Mouse (Mus musculus): ENCODE data around the gene Gm7029. TPM values are rescaled to one million over a fixed set of nuclear protein-coding genes. Genes with fewer than 3 reads are reported as not detected.
"Not testable (repeated sequence)": the region's sequence is repeated elsewhere in the genome, so short reads cannot be mapped to it uniquely, and the experiment has no call there.

Gene Gm7029
- polyA plus RNA-seq, 1 experiment from 2014 or later: not detected

DNA sequence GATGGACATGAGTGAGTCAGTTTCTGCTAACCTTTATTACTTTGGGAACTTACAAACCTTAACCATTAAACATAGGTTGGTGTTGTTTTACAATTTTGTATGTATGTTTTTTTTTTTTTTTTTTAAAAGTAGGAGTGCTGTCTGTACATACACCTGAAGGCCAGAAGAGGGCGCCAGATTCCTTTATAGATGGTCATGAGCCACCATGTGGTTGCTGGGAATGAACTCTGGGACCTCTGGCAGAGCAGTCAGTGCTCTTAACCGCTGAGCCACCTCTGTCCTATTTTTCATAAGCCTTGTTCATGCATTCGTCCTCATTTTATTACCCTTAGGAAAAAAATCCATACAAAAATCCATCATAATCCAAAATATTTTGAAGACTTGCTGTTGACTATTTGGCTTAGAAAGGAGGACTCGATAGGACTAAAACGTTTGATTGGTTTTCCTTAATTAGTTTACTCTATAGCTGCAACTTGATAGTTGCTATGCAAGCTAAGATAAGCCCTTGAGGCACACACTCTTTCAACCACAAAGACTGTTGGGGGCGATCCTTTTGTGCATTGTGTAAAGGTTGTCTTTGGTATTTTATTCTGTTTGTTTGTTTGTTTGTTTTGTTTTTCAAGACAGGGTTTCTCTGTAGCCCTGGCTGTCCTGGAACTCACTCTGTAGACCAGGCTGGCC lies 23.6 kb downstream of the Gm7029 start:
- 45% methylated on average over 6 of the region's 6 CpGs for WGBS
- no peak for ATAC-seq (replicated peaks)
- no peak overlapping the region for H3K4me3 ChIP-seq
- H3K36me3 ChIP-seq: no peaks in the 10 kb centered on the region
- no peaks in the 10 kb centered on the region for H3K9me3 ChIP-seq
- H3K9ac ChIP-seq (replicated peaks): no peak overlapping the region
- H3K27me3 ChIP-seq: no peaks in the 10 kb centered on the region
- H3K27ac ChIP-seq (replicated peaks): no peak overlapping the region
- no peaks in the 10 kb centered on the region for H3K4me1 ChIP-seq
- H3K4me2 ChIP-seq (replicated peaks): no peak overlapping the region

DNA sequence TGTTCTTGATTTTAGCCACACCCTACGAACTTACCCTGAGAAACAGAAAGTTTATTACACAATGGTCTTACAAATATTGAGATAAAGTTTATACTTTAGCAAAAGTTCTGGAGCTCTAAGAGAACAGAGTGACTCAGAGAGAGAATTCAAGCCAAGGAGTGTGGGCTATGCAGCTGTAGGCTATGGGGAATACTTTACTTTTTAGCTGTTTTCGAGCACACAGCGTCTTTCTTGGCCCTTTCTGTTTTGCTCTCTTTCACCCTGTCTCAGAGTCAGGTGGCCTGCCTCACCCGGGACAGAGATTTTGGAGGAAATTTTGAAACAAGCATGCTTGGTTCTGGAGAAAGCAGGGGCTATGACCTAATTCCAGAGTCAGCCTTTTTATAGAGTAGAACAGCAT lies 24.6 kb downstream of the Gm7029 start:
- not testable (repeated sequence) for H3K27ac ChIP-seq (replicated peaks); H3K4me2 ChIP-seq (replicated peaks); H3K4me1 ChIP-seq; H3K27me3 ChIP-seq; H3K36me3 ChIP-seq; H3K9me3 ChIP-seq; ATAC-seq (replicated peaks); H3K4me3 ChIP-seq; H3K9ac ChIP-seq (replicated peaks)
- WGBS: 86% methylated on average over 4 of the region's 4 CpGs

DNA sequence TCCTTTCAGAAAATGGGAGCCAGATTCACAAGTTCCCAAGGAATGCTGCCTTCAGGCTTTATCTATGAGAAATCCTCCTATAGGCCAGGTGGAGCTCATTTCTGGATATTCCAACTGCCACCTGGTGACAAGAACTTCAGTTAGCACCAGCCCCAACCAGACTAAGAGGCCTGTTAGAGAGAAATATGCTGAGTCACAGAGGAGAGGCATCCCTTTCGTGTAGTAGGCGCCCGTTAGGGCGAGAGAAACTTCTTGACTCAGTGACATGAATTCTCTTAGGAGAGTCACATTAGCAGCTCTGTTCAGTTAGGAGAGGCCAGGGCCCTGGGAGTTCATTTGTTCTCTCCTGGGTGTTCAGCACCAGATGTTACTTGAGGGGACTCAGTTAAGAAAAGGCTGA lies 26.0 kb downstream of the Gm7029 start:
- no peaks in the 10 kb centered on the region for H3K4me1 ChIP-seq

GRCm38 (mm10) chr17:33900281-33900988 lies 26.8 kb downstream of the Gm7029 start:
- ATAC-seq (replicated peaks): no peak
- Histone ChIP-seq H3K27me3 (no peaks in the 10 kb centered on the region), H3K9ac (replicated peaks) (no peak overlapping the region), H3K4me1 (no peaks in the 10 kb centered on the region), H3K27ac (replicated peaks) (no peak overlapping the region), H3K4me3 (no peak overlapping the region), H3K9me3 (no peaks in the 10 kb centered on the region), H3K36me3 (no peaks in the 10 kb centered on the region), H3K4me2 (replicated peaks) (no peak overlapping the region)
- WGBS: 75% methylated on average over 7 of the region's 7 CpGs

More for the DNA sequence above, 26.0 kb downstream of the Gm7029 start:
- Histone ChIP-seq H3K27me3 (no peaks in the 10 kb centered on the region), H3K4me2 (replicated peaks) (no peak overlapping the region), H3K27ac (replicated peaks) (no peak overlapping the region), H3K4me3 (no peak overlapping the region), H3K9ac (replicated peaks) (no peak overlapping the region), H3K36me3 (no peaks in the 10 kb centered on the region), H3K9me3 (no peaks in the 10 kb centered on the region)
- ATAC-seq (replicated peaks): no peak
- 79% methylated on average over 4 of the region's 4 CpGs for WGBS

- 86% methylated on average over 4 of the region's 4 CpGs for WGBS
Measured at GRCm38 (mm10) chr17:33900989-33901314, 27.3 kb downstream of the Gm7029 start.

DNA sequence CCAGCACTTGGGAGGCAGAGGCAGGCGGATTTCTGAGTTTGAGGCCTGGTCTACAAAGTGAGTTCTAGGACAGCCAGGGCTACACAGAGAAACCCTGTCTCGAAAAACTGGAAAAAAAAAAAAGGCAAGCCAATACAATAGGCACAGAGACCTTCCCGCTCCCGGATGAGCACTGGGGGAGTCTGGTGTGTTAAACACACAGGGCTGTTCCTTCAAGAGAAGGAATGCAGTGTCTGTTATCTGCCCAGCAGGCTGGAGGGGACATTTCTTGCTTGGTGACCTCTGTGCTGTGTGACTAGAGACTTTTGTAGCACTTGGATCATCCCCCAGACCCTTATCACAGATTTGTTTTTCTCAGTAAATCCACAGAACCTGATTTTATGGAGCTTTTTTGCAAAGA lies 28.0 kb downstream of the Gm7029 start:
- no peak for ATAC-seq (replicated peaks)
- no peak overlapping the region for H3K27ac ChIP-seq (replicated peaks)
- no peak overlapping the region for H3K4me3 ChIP-seq
- H3K4me1 ChIP-seq: no peaks in the 10 kb centered on the region; the same call in 1 of the 2 replicates
- H3K4me2 ChIP-seq (replicated peaks): no peak overlapping the region
- no peaks in the 10 kb centered on the region for H3K36me3 ChIP-seq
- H3K9ac ChIP-seq (replicated peaks): no peak overlapping the region
- WGBS: 81% methylated on average over 4 of the region's 4 CpGs
- H3K9me3 ChIP-seq: no peaks in the 10 kb centered on the region
- no peaks in the 10 kb centered on the region for H3K27me3 ChIP-seq

More at GRCm38 (mm10) chr17:33900989-33901314, 27.3 kb downstream of the Gm7029 start:
- H3K27me3 ChIP-seq: no peaks in the 10 kb centered on the region
- H3K9me3 ChIP-seq: no peaks in the 10 kb centered on the region
- H3K36me3 ChIP-seq: no peaks in the 10 kb centered on the region
- no peak for ATAC-seq (replicated peaks)
- no peak overlapping the region for H3K27ac ChIP-seq (replicated peaks)
- H3K4me3 ChIP-seq: no peak overlapping the region
- no peak overlapping the region for H3K4me2 ChIP-seq (replicated peaks)
- H3K4me1 ChIP-seq: no peaks in the 10 kb centered on the region
- no peak overlapping the region for H3K9ac ChIP-seq (replicated peaks)

DNA sequence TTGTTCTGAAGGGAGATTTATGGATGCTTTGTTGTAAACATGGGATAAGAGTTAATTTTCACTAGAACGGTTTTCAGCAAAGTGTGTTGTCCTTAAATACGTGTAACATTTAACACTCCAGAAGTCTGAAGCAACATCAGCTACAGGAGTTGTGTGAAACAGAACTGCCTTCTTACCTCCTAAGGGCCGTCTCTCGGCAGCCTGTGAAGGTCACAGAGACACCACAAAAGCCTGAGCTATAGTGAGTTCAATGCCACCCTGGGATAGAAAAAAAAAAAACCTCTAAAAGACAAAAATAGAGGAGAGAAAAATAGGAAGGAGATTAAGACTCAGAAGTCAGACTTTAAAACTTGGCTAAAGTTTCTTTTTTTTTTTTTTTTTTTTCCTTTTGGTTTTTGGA lies 28.4 kb downstream of the Gm7029 start:
- Histone ChIP-seq H3K36me3 (no peaks in the 10 kb centered on the region), H3K27me3 (no peaks in the 10 kb centered on the region), H3K4me2 (replicated peaks) (no peak overlapping the region), H3K4me1 (no peaks in the 10 kb centered on the region; the same call in 1 of the 2 replicates), H3K9me3 (no peaks in the 10 kb centered on the region), H3K4me3 (no peak overlapping the region), H3K27ac (replicated peaks) (no peak overlapping the region), H3K9ac (replicated peaks) (no peak overlapping the region)
- WGBS: 72% methylated on average over 4 of the region's 4 CpGs
- no peak for ATAC-seq (replicated peaks)

DNA sequence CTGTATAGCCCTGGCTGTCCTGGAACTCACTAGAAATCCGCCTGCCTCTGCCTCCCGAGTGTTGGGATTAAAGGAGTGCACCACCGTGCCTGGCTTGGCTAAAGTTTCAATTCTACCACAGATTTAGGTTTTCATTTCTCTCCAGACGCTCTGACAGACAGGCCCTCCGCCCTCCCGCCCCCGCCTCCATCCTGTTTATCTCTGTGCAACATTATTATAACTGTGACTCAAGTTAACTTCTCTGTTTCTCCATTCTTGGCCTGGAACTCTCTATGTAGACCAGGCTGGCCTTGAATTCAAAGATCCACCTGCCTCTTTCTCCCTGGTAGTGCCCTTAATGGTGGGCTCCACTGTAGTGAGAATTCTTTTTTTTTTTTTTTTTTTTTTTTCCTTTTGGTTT lies 28.9 kb downstream of the Gm7029 start:
- H3K36me3 ChIP-seq: no peaks in the 10 kb centered on the region
- WGBS: 86% methylated on average over 7 of the region's 7 CpGs
- no peaks in the 10 kb centered on the region for H3K27me3 ChIP-seq
- no peak overlapping the region for H3K4me2 ChIP-seq (replicated peaks)
- H3K4me1 ChIP-seq: peaks cover under 1% of the 10 kb centered on the region; the same call in 1 of the 2 replicates
- H3K4me3 ChIP-seq: no peak overlapping the region
- H3K27ac ChIP-seq (replicated peaks): no peak overlapping the region
- H3K9ac ChIP-seq (replicated peaks): no peak overlapping the region
- ATAC-seq (replicated peaks): no peak
- H3K9me3 ChIP-seq: no peaks in the 10 kb centered on the region

DNA sequence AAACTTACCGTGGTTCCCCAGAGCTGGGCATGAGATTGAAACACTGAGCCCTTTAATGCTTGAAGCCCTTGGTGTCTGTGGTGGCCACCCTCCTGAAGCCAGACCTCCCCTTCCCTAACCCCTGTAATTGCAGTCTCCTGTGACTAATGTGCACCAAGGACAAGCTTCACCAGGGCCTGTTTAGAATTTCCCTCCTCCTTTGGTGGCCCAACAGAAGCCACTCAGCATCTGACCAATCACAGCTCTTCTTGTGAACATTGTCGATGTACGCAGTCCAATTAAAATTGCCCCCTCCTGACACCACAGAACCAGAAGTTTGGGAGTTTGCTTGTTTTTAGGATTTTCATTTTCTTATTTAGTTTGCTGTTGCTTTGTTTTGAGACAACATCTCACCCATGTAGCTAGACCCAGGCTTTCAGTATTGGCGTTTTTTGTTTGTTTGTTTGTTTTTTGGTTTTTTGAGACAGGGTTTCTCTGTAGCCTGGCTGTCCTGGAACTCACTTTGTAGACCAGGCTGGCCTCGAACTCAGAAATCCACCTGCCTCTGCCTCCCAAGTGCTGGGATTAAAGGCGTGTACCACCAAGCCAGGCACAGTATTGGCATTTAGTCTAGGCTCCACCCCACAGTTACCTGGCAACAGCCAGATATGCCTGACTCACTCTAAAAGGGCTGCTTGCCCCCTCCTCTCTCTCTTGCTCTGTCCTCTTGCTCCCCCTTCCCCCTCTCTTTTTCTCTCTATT lies 30.4 kb downstream of the Gm7029 start:
- peaks cover 11% of the 10 kb centered on the region for H3K4me1 ChIP-seq
- not testable (repeated sequence) for H3K4me2 ChIP-seq (replicated peaks); H3K9me3 ChIP-seq; H3K36me3 ChIP-seq; H3K27me3 ChIP-seq; H3K9ac ChIP-seq (replicated peaks); ATAC-seq (replicated peaks); H3K27ac ChIP-seq (replicated peaks); H3K4me3 ChIP-seq
- 76% methylated on average over 6 of the region's 6 CpGs for WGBS

DNA sequence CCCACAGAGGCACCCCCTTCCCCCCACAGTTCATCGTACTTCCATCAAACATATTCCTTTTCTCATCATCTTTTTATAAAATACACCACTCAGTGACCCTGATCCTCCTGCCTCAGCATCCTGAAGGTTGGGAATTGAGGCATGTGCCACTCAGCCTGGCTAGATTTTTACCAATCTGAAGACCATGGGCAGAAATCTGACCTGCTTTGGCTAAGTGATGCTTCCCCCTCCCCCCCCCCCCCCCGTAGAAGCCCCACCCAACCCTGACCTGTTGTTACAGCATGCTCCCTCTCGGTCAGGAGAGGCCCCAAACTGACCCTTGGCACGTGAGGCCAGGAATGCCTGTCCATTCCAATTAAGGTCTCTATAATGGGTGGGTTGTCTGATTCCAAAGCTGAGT lies 31.2 kb downstream of the Gm7029 start, which contains the start of gene Platr17:
Platr17 (plus strand) TSS at position 301 of the 400 bp plus-strand sequence.
- not testable (repeated sequence) for H3K36me3 ChIP-seq; H3K27ac ChIP-seq (replicated peaks); H3K9ac ChIP-seq (replicated peaks); H3K4me2 ChIP-seq (replicated peaks); H3K9me3 ChIP-seq; ATAC-seq (replicated peaks); H3K4me3 ChIP-seq; H3K27me3 ChIP-seq
- WGBS: 50% methylated on average over 4 of the region's 4 CpGs
- H3K4me1 ChIP-seq: peaks cover 11% of the 10 kb centered on the region

DNA sequence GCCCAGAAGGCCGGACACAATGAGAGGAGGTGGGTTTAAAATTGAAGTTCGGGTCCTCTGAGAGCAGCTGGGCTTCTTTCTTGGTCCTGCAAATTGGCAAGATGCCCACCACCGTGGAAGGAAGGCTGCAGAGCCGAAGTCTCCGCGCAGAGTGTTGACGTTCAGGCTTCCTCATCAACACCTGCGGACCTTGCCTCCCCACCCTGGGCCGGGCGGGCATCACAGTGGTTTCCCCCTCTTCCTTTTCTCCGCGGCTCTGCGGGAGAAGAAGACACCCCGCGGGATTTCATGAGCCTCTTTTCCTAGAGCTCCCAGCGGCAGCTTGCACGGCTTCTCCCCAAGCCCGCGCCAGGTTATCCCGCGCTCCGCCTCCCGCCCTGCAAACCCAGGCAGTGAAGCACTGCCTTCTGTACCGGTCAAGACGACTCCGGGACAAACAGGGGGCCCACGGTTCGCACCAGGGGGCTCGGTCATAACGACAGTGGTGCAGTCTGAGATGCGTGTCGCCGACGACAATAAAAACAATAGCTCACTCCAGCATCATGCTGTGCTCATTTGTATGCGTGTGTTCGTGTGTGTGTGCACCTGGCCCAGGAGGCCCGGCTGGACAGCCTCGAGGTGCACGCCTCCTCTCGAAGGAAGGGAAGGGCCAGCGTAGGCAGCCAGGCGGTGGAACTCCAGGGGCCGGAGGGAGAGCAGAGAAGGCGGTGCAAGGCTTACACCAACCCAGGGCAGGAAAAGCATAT lies 34.9 kb downstream of the Gm7029 start:
- ATAC-seq (replicated peaks): peak; percentile 12
- Histone ChIP-seq H3K9me3 (no peaks in the 10 kb centered on the region), H3K27ac (replicated peaks) (peak overlapping the region; percentile 95), H3K27me3 (no peaks in the 10 kb centered on the region), H3K36me3 (peaks cover 23% of the 10 kb centered on the region), H3K4me1 (peaks cover 30% of the 10 kb centered on the region), H3K9ac (replicated peaks) (peak overlapping the region; percentile 89), H3K4me3 (peak overlapping the region; percentile 80), H3K4me2 (replicated peaks) (peak overlapping the region; percentile 94)
- under 1% methylated on average over 43 of the region's 44 CpGs for WGBS
